Mouse (Mus musculus) heart, adult 10 weeks (tissue): ENCODE results near the gene Camk2n2. TPM values are rescaled to one million over a fixed set of nuclear protein-coding genes. Genes with fewer than 3 reads are reported as not detected.

ENCODE experiments used
- polyA plus RNA-seq: library from polyadenylated mRNA; stranded (reverse); fragments of 350-450 nt; fragmentation: Illumina TruSeq; extraction: RNeasy Lipid Tissue Mini Kit (QIAGEN cat#74804); gene quantifications from one replicate; pipeline ENCODE4 v1.2.3, GENCODE M21; 2014; ENCODE audit warnings: low read depth, low replicate concordance

Camk2n2 gene
- polyA plus RNA-seq, result 0.60 TPM

DNA sequence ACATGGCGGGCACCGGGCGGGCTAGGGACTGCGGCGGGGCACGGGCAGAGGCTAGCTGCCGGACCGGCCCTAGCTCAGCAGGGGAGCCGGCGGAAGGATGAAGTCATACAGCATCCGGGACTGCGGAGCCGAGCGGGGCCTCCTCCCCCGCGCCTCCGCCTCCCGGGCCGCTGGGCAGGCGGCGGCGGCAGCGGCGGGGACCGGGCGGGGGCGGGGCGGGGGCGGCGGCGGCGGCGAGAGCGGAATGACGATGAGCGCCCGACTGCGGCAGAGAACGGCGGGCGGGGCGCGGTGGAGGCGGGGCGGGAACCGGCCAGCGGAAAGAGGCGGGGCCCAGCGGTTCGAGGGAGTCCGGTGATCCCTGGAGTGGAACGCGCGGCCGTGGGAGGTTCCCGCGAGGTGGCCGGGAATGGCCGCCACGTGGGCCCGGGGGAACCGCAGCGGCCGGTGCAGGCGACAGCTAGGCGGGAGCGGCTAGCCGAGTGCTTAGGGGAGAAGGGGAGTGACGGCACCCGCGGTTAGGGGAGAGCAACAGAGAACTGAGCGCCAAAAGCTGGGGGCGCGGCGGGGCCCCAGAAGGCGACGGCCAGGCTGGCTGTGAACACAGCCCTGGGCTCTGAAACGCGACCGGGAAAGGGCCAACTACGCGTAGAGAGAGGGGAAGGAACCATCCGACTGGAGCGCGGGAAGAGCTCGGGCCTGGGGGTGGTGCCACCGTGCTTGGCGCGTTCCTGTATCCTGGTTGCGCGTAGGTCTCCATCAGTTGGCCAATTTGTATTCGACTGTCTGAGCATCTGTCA is at the start of gene Camk2n2:
Gene Camk2n2, minus strand, starts transcription at position 97 of the 800 bp plus-strand sequence.

DNA sequence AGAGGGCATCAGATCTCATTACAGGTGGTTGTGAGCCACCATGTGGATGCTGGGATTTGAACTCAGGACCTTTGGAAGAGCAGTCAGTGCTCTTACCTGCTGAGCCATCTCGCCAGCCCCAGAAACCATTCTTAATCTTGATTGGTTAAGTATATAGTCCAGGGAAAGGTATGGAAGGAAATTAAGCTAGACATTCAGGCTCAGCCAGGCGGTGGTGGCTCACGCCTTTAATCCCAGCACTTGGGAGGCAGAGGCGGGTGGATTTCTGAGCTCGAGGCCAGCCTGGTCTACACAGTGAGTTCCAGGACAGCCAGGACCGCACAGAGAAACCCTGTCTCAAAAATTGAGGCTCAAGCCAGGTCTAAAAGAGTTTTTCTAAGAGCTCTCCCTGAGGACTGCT is 46.9 kb upstream of the Camk2n2 start, which contains the start of gene Eif4g1:
Gene Eif4g1, plus strand, starts transcription at position 301 of the 400 bp plus-strand sequence.

GRCm38 (mm10) chr16:20651076-20651946 is 30.2 kb upstream of the Camk2n2 start, which contains the start of gene Psmd2:
Psmd2 (plus strand) TSS chr16:20651652.

DNA sequence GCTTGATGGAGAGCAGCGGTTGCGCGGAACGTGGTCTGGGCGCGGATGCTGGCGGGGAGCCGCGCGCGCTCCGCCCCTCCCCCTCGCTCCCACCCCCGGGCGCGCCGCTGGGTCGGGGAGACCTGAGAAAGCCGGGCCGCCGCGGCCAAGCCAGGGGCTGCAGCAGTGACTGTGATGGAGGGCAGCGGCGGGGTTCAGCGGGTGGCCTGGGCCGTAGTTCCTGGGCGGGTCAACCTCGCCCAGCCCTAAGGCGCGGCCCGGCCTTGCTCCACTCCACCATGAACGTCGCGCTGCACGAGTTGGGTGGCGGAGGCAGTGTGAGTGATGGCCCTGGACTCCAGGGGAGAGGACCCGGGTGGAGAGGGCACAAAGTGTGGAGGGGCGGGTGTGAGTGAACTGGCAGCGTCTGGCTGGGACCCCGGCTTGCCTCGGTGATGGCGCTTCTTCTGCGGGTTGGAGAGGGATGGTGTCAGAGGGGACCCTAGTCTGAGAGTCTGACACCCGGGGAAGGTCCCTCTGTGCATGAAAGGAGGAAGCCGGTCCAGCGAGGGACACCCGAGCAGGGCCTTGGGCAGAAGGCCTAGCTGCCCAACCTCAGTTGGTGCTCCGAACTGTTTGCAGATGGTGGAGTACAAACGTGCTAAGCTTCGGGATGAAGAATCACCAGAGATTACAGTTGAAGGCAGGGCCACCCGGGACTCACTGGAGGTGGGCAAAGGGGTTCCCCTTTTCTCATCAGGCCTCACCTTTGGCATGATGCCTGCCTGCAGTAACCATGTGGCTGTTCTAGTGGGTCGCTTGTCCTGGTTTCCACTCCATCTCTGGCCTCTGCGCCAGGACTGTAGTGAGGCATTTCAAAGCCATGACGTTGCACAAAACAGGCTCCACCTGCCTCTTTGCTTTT is 8.9 kb upstream of the Camk2n2 start, which contains the start of gene Ece2:
Gene Ece2, plus strand, starts transcription at position 98 of the 904 bp plus-strand sequence.

GRCm38 (mm10) chr16:20611357-20612227 is 9.5 kb downstream of the Camk2n2 start, which contains the start of the genes Eef1akmt4, Gm49333 and Alg3:
Eef1akmt4 (plus strand) TSS chr16:20611593.
Gm49333 (plus strand) TSS chr16:20611610.
Alg3 (minus strand) TSS chr16:20611735.

DNA sequence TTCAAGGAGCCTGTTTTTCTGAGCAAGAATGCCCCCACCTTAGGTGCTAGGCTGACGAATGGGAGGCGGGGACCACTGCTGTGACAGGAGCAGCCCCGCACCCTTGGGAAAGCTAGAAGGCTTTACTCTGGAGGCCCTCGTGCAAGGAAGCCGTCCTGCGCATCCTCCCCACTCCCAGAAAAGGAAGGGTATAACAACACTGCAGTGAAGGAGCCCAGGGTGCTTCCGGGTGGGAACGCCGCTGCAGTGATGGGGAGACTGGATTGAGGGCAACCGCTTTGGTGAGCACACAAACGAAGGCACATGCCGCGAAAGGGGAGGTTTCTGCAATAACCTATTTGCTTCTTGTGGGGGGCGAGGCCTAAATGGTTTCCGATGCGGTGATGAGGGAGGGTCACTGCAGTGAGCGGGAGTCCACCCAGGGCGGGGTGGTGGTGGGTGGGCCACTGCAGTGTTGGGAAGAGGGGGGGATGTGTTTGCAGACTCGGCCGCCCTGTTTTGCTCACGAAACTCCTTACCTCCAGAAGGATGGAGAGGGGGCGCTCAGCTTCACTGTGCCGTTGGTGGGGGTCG is 31.6 kb downstream of the Camk2n2 start, which contains the start of gene Vwa5b2:
Gene Vwa5b2, plus strand, starts transcription at position 106 of the 573 bp plus-strand sequence.

Other genes with a start within 250 kb of the Camk2n2 start
- gene Abcc5, start 194.9 kb downstream of the Camk2n2 start, polyA plus RNA-seq, result 47.1 TPM
- gene Eif2b5, start 122.5 kb downstream of the Camk2n2 start, polyA plus RNA-seq, result 59.9 TPM
- gene Dvl3, start 104.3 kb downstream of the Camk2n2 start, polyA plus RNA-seq, result 34.4 TPM
- gene Ap2m1, start 85.8 kb downstream of the Camk2n2 start, polyA plus RNA-seq, result 211 TPM
- gene Abcf3, start 72.7 kb downstream of the Camk2n2 start, polyA plus RNA-seq, result 55.8 TPM
- not detected for gene Vwa5b2, start 31.8 kb downstream of the Camk2n2 start, polyA plus RNA-seq
- gene Eef1akmt4, start 9.7 kb downstream of the Camk2n2 start, polyA plus RNA-seq, result 6.5 TPM
- gene Gm49333, start 9.7 kb downstream of the Camk2n2 start, polyA plus RNA-seq, result 0.47 TPM
- gene Alg3, start 9.6 kb downstream of the Camk2n2 start, polyA plus RNA-seq, result 10.7 TPM
- gene Ece2, start 8.5 kb upstream of the Camk2n2 start, polyA plus RNA-seq, result 0.29 TPM
- 182 TPM for gene Psmd2, start 30.4 kb upstream of the Camk2n2 start, polyA plus RNA-seq
- 230 TPM for gene Eif4g1, start 47.0 kb upstream of the Camk2n2 start, polyA plus RNA-seq
- gene Fam131a, start 72.0 kb upstream of the Camk2n2 start, polyA plus RNA-seq, result 30.1 TPM
- gene Polr2h, start 96.4 kb upstream of the Camk2n2 start, polyA plus RNA-seq, result 18.3 TPM
- gene Clcn2, start 96.5 kb upstream of the Camk2n2 start, polyA plus RNA-seq, result 3.7 TPM
- gene Chrd, start 111.8 kb upstream of the Camk2n2 start, polyA plus RNA-seq, result 2.7 TPM
- 0.39 TPM for gene Thpo, start 113.2 kb upstream of the Camk2n2 start, polyA plus RNA-seq